Mouse (Mus musculus) forebrain, embryonic 13.5 days (tissue): ENCODE data around the gene Ccdc137. TPM values are rescaled to one million over a fixed set of nuclear protein-coding genes. Genes with fewer than 3 reads are reported as not detected.

Experiments
- ATAC-seq: fragments of 200-750 bp; cut with Nextera tagmentation; 2 replicates; pipeline ENCODE4 v1.8.0; 2017
- H3K27ac ChIP-seq: fragments of 300-500 bp; sonication (generic); 2 replicates; pipeline ENCODE4 v1.5.1; 2015; ENCODE audit warnings: inconsistent platforms, mild to moderate bottlenecking, moderate library complexity
- H3K27me3 ChIP-seq: fragments of 300-500 bp; sonication (generic); 2 replicates; pipeline ENCODE4 v1.6.1; 2015; ENCODE audit warnings: mild to moderate bottlenecking, inconsistent platforms
- H3K36me3 ChIP-seq: fragments of 300-500 bp; sonication (generic); 2 replicates; pipeline ENCODE4 v1.6.1; 2015; ENCODE audit warnings: mild to moderate bottlenecking, inconsistent platforms; ENCODE audit not compliant: poor library complexity, severe bottlenecking
- H3K4me1 ChIP-seq: fragments of 300-500 bp; sonication (generic); 2 replicates; pipeline ENCODE4 v1.6.1; 2015; ENCODE audit warnings: inconsistent platforms
- H3K4me2 ChIP-seq: fragments of 300-500 bp; sonication (generic); 2 replicates; pipeline ENCODE4 v1.6.1; 2015; ENCODE audit warnings: inconsistent platforms, mild to moderate bottlenecking, moderate library complexity
- H3K4me3 ChIP-seq: fragments of 300-500 bp; sonication (generic); 2 replicates; pipeline ENCODE4 v1.5.1; 2015; ENCODE audit warnings: mild to moderate bottlenecking, inconsistent platforms
- H3K9ac ChIP-seq: fragments of 300-500 bp; sonication (generic); 2 replicates; pipeline ENCODE4 v1.6.1; 2015; ENCODE audit warnings: mild to moderate bottlenecking, inconsistent platforms
- H3K9me3 ChIP-seq: fragments of 300-500 bp; sonication (generic); replicated peaks from 2 replicates; pipeline ENCODE4 v1.6.1; 2016; ENCODE audit warnings: inconsistent platforms
- WGBS: fragments of 180-500 bp; shearing (Covaris S2); methylation state at CpG from one replicate; pipeline ENCODE4 v1.1.7; 2015; 5-methylcytosine and 5-hydroxymethylcytosine counted together
- polyA plus RNA-seq: library from polyadenylated mRNA; unstranded; fragments of >200 nt; fragmentation: Nextera tagmentation; extraction: Ambion mirVana; gene quantifications from 2 replicates; pipeline ENCODE4 v1.2.1, GENCODE M21; 2015

Ccdc137 gene
- polyA plus RNA-seq, 1 experiment from 2014 or later = 31.3 TPM

- H3K4me1 ChIP-seq = peaks cover 7% of the 10 kb centered on the region
- no peak overlapping the region for H3K4me2 ChIP-seq
- H3K27me3 ChIP-seq = no peaks in the 10 kb centered on the region
- ATAC-seq = no peak
- no peak overlapping the region for H3K9ac ChIP-seq
- no peaks in the 10 kb centered on the region for H3K36me3 ChIP-seq
- no peak overlapping the region for H3K27ac ChIP-seq
- H3K4me3 ChIP-seq = no peak overlapping the region
- WGBS = 84% methylated on average over 13 of the region's 13 CpGs
- no peaks in the 10 kb centered on the region for H3K9me3 ChIP-seq
Observed at GRCm38 (mm10) chr11:120507611-120508289, 49.8 kb downstream of the Ccdc137 start.

- Histone ChIP-seq H3K4me3 (no peak overlapping the region), H3K4me2 (no peak overlapping the region), H3K27me3 (no peaks in the 10 kb centered on the region), H3K36me3 (no peaks in the 10 kb centered on the region), H3K27ac (no peak overlapping the region), H3K4me1 (peaks cover 7% of the 10 kb centered on the region), H3K9me3 (no peaks in the 10 kb centered on the region), H3K9ac (no peak overlapping the region)
- WGBS = 86% methylated on average over 9 of the region's 9 CpGs
- ATAC-seq = no peak
Observed at GRCm38 (mm10) chr11:120508290-120508870, 50.5 kb downstream of the Ccdc137 start.

- no peak overlapping the region for H3K9ac ChIP-seq
- WGBS = 31% methylated on average over 4 of the region's 4 CpGs
Observed at GRCm38 (mm10) chr11:120509940-120510339, 52.0 kb downstream of the Ccdc137 start.

GRCm38 (mm10) chr11:120510375-120511030 lies 52.6 kb downstream of the Ccdc137 start:
- Histone ChIP-seq H3K36me3 (no peaks in the 10 kb centered on the region), H3K4me1 (peaks cover 7% of the 10 kb centered on the region), H3K9me3 (no peaks in the 10 kb centered on the region), H3K4me2 (peak overlapping the region; percentile 41), H3K9ac (peak overlapping the region; percentile 58), H3K27me3 (no peaks in the 10 kb centered on the region), H3K27ac (no peak overlapping the region), H3K4me3 (no peak overlapping the region)
- WGBS = 4% methylated on average over 16 of the region's 16 CpGs
- no peak for ATAC-seq

More at GRCm38 (mm10) chr11:120509940-120510339, 52.0 kb downstream of the Ccdc137 start:
- ATAC-seq = no peak
- Histone ChIP-seq H3K4me2 (0 out of 2 replicates have a peak overlapping the region, but pooled peaks have one; percentile 41), H3K36me3 (no peaks in the 10 kb centered on the region), H3K27ac (no peak overlapping the region), H3K4me3 (no peak overlapping the region), H3K4me1 (peaks cover 7% of the 10 kb centered on the region), H3K9me3 (no peaks in the 10 kb centered on the region), H3K27me3 (no peaks in the 10 kb centered on the region)

- H3K9me3 ChIP-seq = no peaks in the 10 kb centered on the region
- WGBS = 54% methylated on average over 6 of the region's 6 CpGs
- H3K4me2 ChIP-seq = no peak overlapping the region
- H3K4me3 ChIP-seq = no peak overlapping the region
- H3K36me3 ChIP-seq = no peaks in the 10 kb centered on the region
- no peaks in the 10 kb centered on the region for H3K27me3 ChIP-seq
- H3K4me1 ChIP-seq = peaks cover 7% of the 10 kb centered on the region
- no peak for ATAC-seq
- no peak overlapping the region for H3K27ac ChIP-seq
- H3K9ac ChIP-seq = no peak overlapping the region
Observed at GRCm38 (mm10) chr11:120512790-120513453, 55.0 kb downstream of the Ccdc137 start.

Other genes with a start within 250 kb of the Ccdc137 start
- gene Bahcc1, start 225.2 kb upstream of the Ccdc137 start, polyA plus RNA-seq = 17.2 TPM in 2 replicates
- gene Actg1, start 109.6 kb upstream of the Ccdc137 start, polyA plus RNA-seq = 3,229 and 3,555 TPM in 2 replicates
- gene Fscn2, start 96.6 kb upstream of the Ccdc137 start, polyA plus RNA-seq = 1.3 and 1.7 TPM in 2 replicates
- gene Faap100, start 79.4 kb upstream of the Ccdc137 start, polyA plus RNA-seq = 51.0 and 63.1 TPM in 2 replicates
- gene Nploc4, start 20.4 kb upstream of the Ccdc137 start, polyA plus RNA-seq = 33.6 and 33.9 TPM in 2 replicates
- gene Tspan10, start 15.5 kb upstream of the Ccdc137 start, polyA plus RNA-seq = not detected in 2 replicates
- gene Pde6g, start 4.6 kb upstream of the Ccdc137 start, polyA plus RNA-seq = 0.19 and 0.20 TPM in 2 replicates
- gene Oxld1, start within 50 bp of the Ccdc137 start, polyA plus RNA-seq = 9.2 and 10.7 TPM in 2 replicates
- 49.8 and 56.5 TPM in 2 replicates for gene Arl16, start 9.5 kb downstream of the Ccdc137 start, polyA plus RNA-seq
- 127 TPM in 2 replicates for gene Mrpl12, start 26.5 kb downstream of the Ccdc137 start, polyA plus RNA-seq
- gene Slc25a10, start 33.7 kb downstream of the Ccdc137 start, polyA plus RNA-seq = 31.1 and 41.9 TPM in 2 replicates
- gene Gcgr, start 72.6 kb downstream of the Ccdc137 start, polyA plus RNA-seq = 0.08 and 0.21 TPM in 2 replicates
- gene Mcrip1, start 91.6 kb downstream of the Ccdc137 start, polyA plus RNA-seq = 228 and 240 TPM in 2 replicates
- not detected in 2 replicates for gene Ppp1r27, start 93.0 kb downstream of the Ccdc137 start, polyA plus RNA-seq
- 253 and 286 TPM in 2 replicates for gene P4hb, start 115.1 kb downstream of the Ccdc137 start, polyA plus RNA-seq
- gene Arhgdia, start 123.5 kb downstream of the Ccdc137 start, polyA plus RNA-seq = 462 and 508 TPM in 2 replicates
- 420 and 488 TPM in 2 replicates for gene Alyref, start 140.2 kb downstream of the Ccdc137 start, polyA plus RNA-seq
- 204 and 211 TPM in 2 replicates for gene Anapc11, start 140.3 kb downstream of the Ccdc137 start, polyA plus RNA-seq
- 0.50 TPM in 1 of 2 replicates, not detected in the other for gene Npb, start 150.4 kb downstream of the Ccdc137 start, polyA plus RNA-seq
- 140 and 159 TPM in 2 replicates for gene Pcyt2, start 159.8 kb downstream of the Ccdc137 start, polyA plus RNA-seq
- gene Sirt7, start 167.1 kb downstream of the Ccdc137 start, polyA plus RNA-seq = 42.7 and 43.1 TPM in 2 replicates
- gene Mafg, start 175.5 kb downstream of the Ccdc137 start, polyA plus RNA-seq = 19.8 and 24.1 TPM in 2 replicates
- gene Pycr1, start 185.7 kb downstream of the Ccdc137 start, polyA plus RNA-seq = 23.9 and 25.5 TPM in 2 replicates
- 0.25 and 0.81 TPM in 2 replicates for gene Myadml2, start 190.0 kb downstream of the Ccdc137 start, polyA plus RNA-seq
- 0.15 and 0.29 TPM in 2 replicates for gene Notum, start 203.1 kb downstream of the Ccdc137 start, polyA plus RNA-seq
- gene Aspscr1, start 214.9 kb downstream of the Ccdc137 start, polyA plus RNA-seq = 142 and 151 TPM in 2 replicates